Comparison of ENCODE assay signal across 9 mouse cellular contexts in genomic region chr4:117312416-117313084, GRCm38 (mm10).
DNase-seq lines count a peak whose midpoint lies in the region; ATAC-seq and TF ChIP-seq lines count a peak whose summit lies in the region.
"Had no signal": no experiment of that assay in that cellular context is flagged by ENCODE, and none has a peak within 500 bp of the region (broad histone marks: within the 10 kb centered on the region; RNA-seq: fewer than 3 reads in every experiment).

No protein-coding gene starts in this region.

- no peak for ATAC-seq in forebrain, embryonic 12.5 days (ENCODE audit: low FRiP score)
- no peak for ATAC-seq in forebrain, embryonic 15.5 days (replicated peaks)
- ATAC-seq in hindbrain, postnatal 0 days: no peak
- ATAC-seq in midbrain, embryonic 16.5 days: no peak
- ATAC-seq: inflammation-experienced regulatory T-cells, adult 6 months had no signal

- H3K9ac ChIP-seq in forebrain, embryonic 12.5 days: 0 out of 2 replicates have a peak overlapping the region, but pooled peaks have one; percentile 12
- H3K9ac ChIP-seq in forebrain, embryonic 15.5 days (replicated peaks): no peak overlapping the region
- no peak overlapping the region for H3K9ac ChIP-seq in hindbrain, postnatal 0 days (replicated peaks; ENCODE audit: low read length)
- H3K9ac ChIP-seq in midbrain, embryonic 16.5 days (ENCODE audit: low read depth, low read length): no peak overlapping the region

- TF ChIP-seq CTCF in hindbrain, postnatal 0 days (IDR thresholded peaks at IDR 0.05; ENCODE audit: low read depth): no peak

- peaks cover 27% of the 10 kb centered on the region for H3K4me1 ChIP-seq in forebrain, embryonic 12.5 days
- peaks cover 19% of the 10 kb centered on the region for H3K4me1 ChIP-seq in forebrain, embryonic 15.5 days
- H3K4me1 ChIP-seq in hindbrain, postnatal 0 days (ENCODE audit: insufficient read depth, low read length): 0 out of 2 replicates have a peak, but pooled peaks cover 5% of the 10 kb centered on the region
- H3K4me1 ChIP-seq in midbrain, embryonic 16.5 days (ENCODE audit: control insufficient read depth, insufficient read depth, low read length): peaks cover 18% of the 10 kb centered on the region

- H3K36me3 ChIP-seq in forebrain, embryonic 12.5 days (replicated peaks): no peaks in the 10 kb centered on the region
- H3K36me3 ChIP-seq in forebrain, embryonic 15.5 days: no peaks in the 10 kb centered on the region
- no peaks in the 10 kb centered on the region for H3K36me3 ChIP-seq in hindbrain, postnatal 0 days (ENCODE audit: insufficient read depth, low read length)
- no peaks in the 10 kb centered on the region for H3K36me3 ChIP-seq in midbrain, embryonic 16.5 days (ENCODE audit: control insufficient read depth, insufficient read depth, low read length)

- peak; percentile 83 for DNase-seq in MEL-GATA-1-ER (ENCODE audit: extremely low read depth, low read depth)
- DNase-seq in hindbrain, postnatal 0 days (ENCODE audit: low spot score): no peak
- no peak for DNase-seq in urinary bladder, adult 2 months (ENCODE audit: low spot score)
- DNase-seq in thymus, postnatal 36 days: no peak
- DNase-seq in left cerebral cortex, adult 18-20 months (ENCODE audit: low spot score in 2 of 2): no peak

- no peak overlapping the region for H3K27ac ChIP-seq in forebrain, embryonic 12.5 days
- H3K27ac ChIP-seq in forebrain, embryonic 15.5 days (replicated peaks): no peak overlapping the region
- H3K27ac ChIP-seq in hindbrain, postnatal 0 days: no peak overlapping the region
- no peak overlapping the region for H3K27ac ChIP-seq in midbrain, embryonic 16.5 days (ENCODE audit: low read length)

- 2% methylated on average over 25 of the region's 26 CpGs for WGBS in forebrain, embryonic 12.5 days
- 6% methylated on average over 26 of the region's 26 CpGs for WGBS in forebrain, embryonic 15.5 days
- 12% methylated on average over 26 of the region's 26 CpGs for WGBS in hindbrain, postnatal 0 days
- 6% methylated on average over 26 of the region's 26 CpGs for WGBS in midbrain, embryonic 16.5 days

- peak overlapping the region; percentile 7; the same call in 1 of the 2 replicates for H3K4me3 ChIP-seq in forebrain, embryonic 12.5 days (replicated peaks)
- no peak overlapping the region for H3K4me3 ChIP-seq in forebrain, embryonic 15.5 days
- H3K4me3 ChIP-seq in hindbrain, postnatal 0 days (ENCODE audit: low read length): no peak overlapping the region
- no peak overlapping the region for H3K4me3 ChIP-seq in midbrain, embryonic 16.5 days (ENCODE audit: low read depth, low read length)

- H3K4me2 ChIP-seq in forebrain, embryonic 12.5 days: peak overlapping the region; percentile 13; the same call in 1 of the 2 replicates
- H3K4me2 ChIP-seq in forebrain, embryonic 15.5 days (replicated peaks): no peak overlapping the region; the same call in 1 of the 2 replicates
- 0 out of 2 replicates have a peak overlapping the region, but pooled peaks have one; percentile 11 for H3K4me2 ChIP-seq in hindbrain, postnatal 0 days (ENCODE audit: low read depth, low read length)
- H3K4me2 ChIP-seq in midbrain, embryonic 16.5 days (ENCODE audit: low read length): peak overlapping the region; percentile 19; the same call in 1 of the 2 replicates

- H3K27me3 ChIP-seq in forebrain, embryonic 12.5 days: peaks cover 73% of the 10 kb centered on the region
- H3K27me3 ChIP-seq in forebrain, embryonic 15.5 days: peaks cover 20% of the 10 kb centered on the region
- peaks cover 17% of the 10 kb centered on the region; the same call in 1 of the 2 replicates for H3K27me3 ChIP-seq in hindbrain, postnatal 0 days (ENCODE audit: insufficient read depth, low read length)
- peaks cover 13% of the 10 kb centered on the region for H3K27me3 ChIP-seq in midbrain, embryonic 16.5 days (ENCODE audit: control insufficient read depth, insufficient read depth, low read depth, low read length)

- no peaks in the 10 kb centered on the region for H3K9me3 ChIP-seq in forebrain, embryonic 12.5 days
- no peaks in the 10 kb centered on the region for H3K9me3 ChIP-seq in forebrain, embryonic 15.5 days
- H3K9me3 ChIP-seq in hindbrain, postnatal 0 days (ENCODE audit: low read length): no peaks in the 10 kb centered on the region
- no peaks in the 10 kb centered on the region for H3K9me3 ChIP-seq in midbrain, embryonic 16.5 days (replicated peaks; ENCODE audit: control insufficient read depth, low read length, poor library complexity, severe bottlenecking)
